Comparison of ENCODE assay signal across 30 mouse cellular contexts in the genomic region with DNA sequence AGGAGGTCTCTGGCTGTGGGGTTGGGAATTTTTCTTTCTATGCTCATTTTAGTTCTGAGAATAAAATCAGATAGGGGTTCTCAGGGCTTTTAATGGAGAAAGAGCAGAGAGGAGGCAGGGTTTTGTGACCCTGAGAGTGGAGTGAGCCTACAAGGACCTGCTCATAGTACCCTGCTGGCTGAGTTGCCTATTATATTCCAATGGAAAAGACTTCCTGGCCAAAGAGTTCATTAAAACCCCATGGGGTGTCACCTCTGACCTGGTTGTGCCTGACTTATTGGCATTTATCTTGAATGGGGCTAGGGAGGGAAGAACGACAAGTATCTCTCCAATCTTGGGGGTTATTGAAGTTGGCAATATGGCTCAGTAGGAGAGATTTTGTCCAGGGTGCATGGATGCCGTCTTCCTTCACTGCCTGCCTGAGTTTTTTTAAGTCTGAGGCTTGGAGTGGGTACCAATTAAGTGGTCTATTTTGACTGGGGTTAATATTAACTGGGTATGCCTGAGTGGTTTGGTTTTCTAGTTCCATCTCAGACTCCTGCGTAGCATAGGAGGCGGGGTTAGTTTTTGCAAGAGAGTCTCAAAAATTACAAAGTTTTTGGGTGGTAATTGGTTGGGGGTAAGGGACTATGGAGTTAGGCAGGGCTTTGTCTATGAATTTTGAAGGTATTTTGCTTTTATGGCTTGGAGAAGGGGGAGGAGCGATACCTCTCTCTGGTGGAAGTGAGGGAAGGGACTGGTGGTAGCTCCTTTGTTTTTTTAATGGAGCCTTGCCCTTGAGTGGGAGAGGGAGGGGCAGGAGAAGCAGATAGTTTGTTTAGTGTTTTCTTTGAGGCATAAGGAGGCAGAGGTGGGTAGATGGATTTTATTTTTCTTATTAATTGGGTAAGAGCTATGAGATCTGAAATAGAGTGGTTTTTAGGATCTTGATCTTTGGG. TPM values are rescaled to one million over a fixed set of nuclear protein-coding genes. Genes with fewer than 3 reads are reported as not detected.
DNase-seq lines count a peak whose midpoint lies in the region; ATAC-seq and TF ChIP-seq lines count a peak whose summit lies in the region.
"Had no signal": no experiment of that assay in that cellular context is flagged by ENCODE, and none has a peak within 500 bp of the region (broad histone marks: within the 10 kb centered on the region; RNA-seq: fewer than 3 reads in every experiment).

No protein-coding gene starts in this region.

- H3K36me3 ChIP-seq in lung, embryonic 16.5 days (ENCODE audit: control insufficient read depth, insufficient read depth, low read length) = no peaks in the 10 kb centered on the region
- H3K36me3 ChIP-seq in kidney, adult 2 months (ENCODE audit: control insufficient read depth, insufficient read depth, low read length) = no peaks in the 10 kb centered on the region
- no peaks in the 10 kb centered on the region for H3K36me3 ChIP-seq in kidney, postnatal 0 days (ENCODE audit: insufficient read depth, low read length)
- H3K36me3 ChIP-seq: embryonic facial prominence, embryonic 10.5 days; embryonic facial prominence, embryonic 15.5 days; forebrain, embryonic 12.5 days; hindbrain, embryonic 13.5 days; limb, embryonic 12.5 days; liver, embryonic 15.5 days; lung, embryonic 15.5 days; midbrain, embryonic 10.5 days; midbrain, embryonic 15.5 days; neural tube, embryonic 13.5 days had no signal

- DNase-seq in lung, adult 2 months = no peak
- peak; percentile 58 for DNase-seq in kidney, adult 2 months
- DNase-seq in kidney, postnatal 0 days (ENCODE audit: low spot score) = peak; percentile 13
- DNase-seq in natural killer cell, adult 2 months (ENCODE audit: low spot score in 2 of 2) = no peak
- DNase-seq in urinary bladder, postnatal 14 days (ENCODE audit: low spot score) = no peak
- DNase-seq: adrenal gland, postnatal 10 days; cerebellum, adult 8-10 months; cerebellum, postnatal 25 days; forebrain, postnatal 0 days; gastrocnemius, postnatal 14 days; heart, postnatal 36 days; thymus, postnatal 4 days had no signal

- H3K27me3 ChIP-seq in lung, embryonic 16.5 days (ENCODE audit: control insufficient read depth, insufficient read depth, low read depth, low read length) = no peaks in the 10 kb centered on the region
- H3K27me3 ChIP-seq in kidney, adult 2 months (replicated peaks; ENCODE audit: control insufficient read depth, insufficient read depth, low read length) = no peaks in the 10 kb centered on the region
- no peaks in the 10 kb centered on the region for H3K27me3 ChIP-seq in kidney, postnatal 0 days (ENCODE audit: insufficient read depth, low read length)
- H3K27me3 ChIP-seq: embryonic facial prominence, embryonic 15.5 days; forebrain, embryonic 12.5 days; hindbrain, embryonic 13.5 days; limb, embryonic 12.5 days; liver, embryonic 15.5 days; lung, embryonic 15.5 days; midbrain, embryonic 15.5 days; neural tube, embryonic 13.5 days had no signal

- TF ChIP-seq POLR2A in lung, adult 2 months (IDR thresholded peaks at IDR 0.05; ENCODE audit: borderline replicate concordance, extremely low read depth, low read depth, low read length) = no peak
- no peak for TF ChIP-seq POLR2A in kidney, adult 2 months (IDR thresholded peaks at IDR 0.05; ENCODE audit: low read depth, low read length)

- H3K9me3 ChIP-seq in lung, embryonic 16.5 days (ENCODE audit: control insufficient read depth, low read length) = no peaks in the 10 kb centered on the region
- no peaks in the 10 kb centered on the region for H3K9me3 ChIP-seq in kidney, postnatal 0 days (replicated peaks; ENCODE audit: low read length)
- H3K9me3 ChIP-seq: embryonic facial prominence, embryonic 10.5 days; embryonic facial prominence, embryonic 15.5 days; forebrain, embryonic 12.5 days; hindbrain, embryonic 13.5 days; limb, embryonic 12.5 days; liver, embryonic 15.5 days; lung, embryonic 15.5 days; midbrain, embryonic 10.5 days; midbrain, embryonic 15.5 days; neural tube, embryonic 13.5 days had no signal

- H3K9ac ChIP-seq in lung, embryonic 16.5 days (ENCODE audit: low read length) = no peak overlapping the region
- no peak overlapping the region for H3K9ac ChIP-seq in kidney, postnatal 0 days (ENCODE audit: low read depth, low read length)
- H3K9ac ChIP-seq: embryonic facial prominence, embryonic 15.5 days; forebrain, embryonic 12.5 days; forebrain, postnatal 0 days; hindbrain, embryonic 13.5 days; limb, embryonic 12.5 days; liver, embryonic 15.5 days; lung, embryonic 15.5 days; midbrain, embryonic 15.5 days; neural tube, embryonic 13.5 days had no signal

- no peak overlapping the region for H3K4me2 ChIP-seq in lung, embryonic 16.5 days (ENCODE audit: low read depth, low read length)
- no peak overlapping the region for H3K4me2 ChIP-seq in kidney, postnatal 0 days (ENCODE audit: low read length)
- H3K4me2 ChIP-seq: embryonic facial prominence, embryonic 15.5 days; forebrain, embryonic 12.5 days; heart, embryonic 11.5 days; hindbrain, embryonic 13.5 days; limb, embryonic 12.5 days; liver, embryonic 15.5 days; lung, embryonic 15.5 days; midbrain, embryonic 15.5 days; neural tube, embryonic 13.5 days had no signal

- no peak overlapping the region for H3K4me3 ChIP-seq in lung, embryonic 16.5 days (ENCODE audit: low read length)
- H3K4me3 ChIP-seq in lung, adult 2 months (replicated peaks; ENCODE audit: extremely low read depth, low read depth, low read length) = no peak overlapping the region
- no peak overlapping the region for H3K4me3 ChIP-seq in kidney, adult 2 months (ENCODE audit: insufficient read depth, low read depth, low read length)
- no peak overlapping the region for H3K4me3 ChIP-seq in kidney, postnatal 0 days (replicated peaks; ENCODE audit: low read depth, low read length)
- H3K4me3 ChIP-seq: embryonic facial prominence, embryonic 10.5 days; embryonic facial prominence, embryonic 15.5 days; forebrain, embryonic 12.5 days; hindbrain, embryonic 13.5 days; left cerebral cortex, adult 2 months; limb, embryonic 12.5 days; liver, embryonic 15.5 days; lung, embryonic 15.5 days; midbrain, embryonic 10.5 days; midbrain, embryonic 15.5 days; neural tube, embryonic 13.5 days had no signal

- 0 out of 2 replicates have a peak, but pooled peaks have one; percentile 26 for ATAC-seq in lung, embryonic 16.5 days (ENCODE audit: low read depth)
- peak; percentile 89 for ATAC-seq in kidney, postnatal 0 days (replicated peaks; ENCODE audit: low FRiP score, low read depth)
- ATAC-seq in megakaryocyte-erythroid progenitor cell, adult 5-6 weeks (replicated peaks; ENCODE audit: low FRiP score, low TSS enrichment, poor library complexity, severe bottlenecking) = no peak
- ATAC-seq: forebrain, postnatal 0 days; intestine, embryonic 16.5 days; midbrain, embryonic 15.5 days had no signal

- H3K27ac ChIP-seq in lung, embryonic 16.5 days (ENCODE audit: low read length) = no peak overlapping the region
- H3K27ac ChIP-seq in kidney, adult 2 months (ENCODE audit: insufficient read depth, low read depth, low read length) = 0 out of 2 replicates have a peak overlapping the region, but pooled peaks have one; percentile 31
- H3K27ac ChIP-seq in kidney, postnatal 0 days = no peak overlapping the region
- H3K27ac ChIP-seq: embryonic facial prominence, embryonic 10.5 days; embryonic facial prominence, embryonic 15.5 days; forebrain, embryonic 12.5 days; hindbrain, embryonic 13.5 days; left cerebral cortex, adult 2 months; limb, embryonic 12.5 days; liver, embryonic 15.5 days; lung, embryonic 15.5 days; macrophage; midbrain, embryonic 10.5 days; midbrain, embryonic 15.5 days; neural tube, embryonic 13.5 days had no signal

- 55% methylated on average over 5 of the region's 5 CpGs for WGBS in lung, embryonic 16.5 days
- WGBS in lung, adult 2 months = 69% methylated on average over 5 of the region's 5 CpGs
- WGBS in kidney, adult 2 months = 33% methylated on average over 5 of the region's 5 CpGs
- WGBS in kidney, postnatal 0 days = 40% methylated on average over 5 of the region's 5 CpGs

- no peak for TF ChIP-seq CTCF in lung, adult 2 months (IDR thresholded peaks at IDR 0.05; ENCODE audit: insufficient read depth, low read length)
- no peak for TF ChIP-seq CTCF in kidney, adult 2 months (conservative IDR thresholded peaks at IDR 0.05; ENCODE audit: insufficient read depth, insufficient read length, low read depth, low read length)
- no peak for TF ChIP-seq CTCF in kidney, postnatal 0 days (IDR thresholded peaks at IDR 0.05; ENCODE audit: low read depth)

- no peaks in the 10 kb centered on the region for H3K4me1 ChIP-seq in lung, embryonic 16.5 days (replicated peaks; ENCODE audit: control insufficient read depth, insufficient read depth, low read length)
- no peaks in the 10 kb centered on the region for H3K4me1 ChIP-seq in lung, adult 2 months (ENCODE audit: control insufficient read depth, insufficient read depth, low read length)
- H3K4me1 ChIP-seq in kidney, adult 2 months (ENCODE audit: control insufficient read depth, insufficient read depth, low read length) = 0 out of 2 replicates have a peak, but pooled peaks cover 4% of the 10 kb centered on the region
- H3K4me1 ChIP-seq in kidney, postnatal 0 days (replicated peaks; ENCODE audit: insufficient read depth, low read length) = no peaks in the 10 kb centered on the region
- H3K4me1 ChIP-seq: embryonic facial prominence, embryonic 10.5 days; embryonic facial prominence, embryonic 15.5 days; forebrain, embryonic 12.5 days; hindbrain, embryonic 13.5 days; limb, embryonic 12.5 days; liver, embryonic 15.5 days; lung, embryonic 15.5 days; midbrain, embryonic 10.5 days; midbrain, embryonic 15.5 days; neural tube, embryonic 13.5 days had no signal

RNA-seq across cellular contexts. Expression of gene Fam111a, which starts 4.7 kb away (rescaled TPM):
- polyA plus RNA-seq in lung, embryonic 16.5 days (2015; fragmentation: Nextera tagmentation; extraction: Ambion mirVana) = 31.1 and 33.6 TPM in 2 replicates
- polyA plus RNA-seq in lung, adult 2 months (2012; rRNA removed) = 1.4 and 2.8 TPM in 2 replicates
- 0.45 and 1.4 TPM in 2 replicates for polyA plus RNA-seq in kidney, adult 2 months (2012; rRNA removed)
- 10.7 and 14.6 TPM in 2 replicates for polyA plus RNA-seq in kidney, postnatal 0 days (2015; fragmentation: Nextera tagmentation; extraction: Ambion mirVana)
- total RNA-seq in megakaryocyte-erythroid progenitor cell, adult 5-6 weeks (2014; fragmentation: Nextera tagmentation) = 52.2 and 72.8 TPM in 2 replicates
- 118 and 128 TPM in 2 replicates for total RNA-seq in megakaryocyte-erythroid progenitor cell, adult 5-6 weeks (2017)

RNA-seq across cellular contexts. Expression of gene Dtx4, which starts 49.0 kb away (rescaled TPM):
- 16.0 and 16.5 TPM in 2 replicates for polyA plus RNA-seq in lung, embryonic 16.5 days (2015; fragmentation: Nextera tagmentation; extraction: Ambion mirVana)
- 10.3 and 13.8 TPM in 2 replicates for polyA plus RNA-seq in lung, adult 2 months (2012; rRNA removed)
- polyA plus RNA-seq in kidney, adult 2 months (2012; rRNA removed) = 10.6 and 11.3 TPM in 2 replicates
- polyA plus RNA-seq in kidney, postnatal 0 days (2015; fragmentation: Nextera tagmentation; extraction: Ambion mirVana) = 5.0 and 5.6 TPM in 2 replicates
- 0.77 TPM in 1 of 2 replicates, not detected in the other for total RNA-seq in megakaryocyte-erythroid progenitor cell, adult 5-6 weeks (2014; fragmentation: Nextera tagmentation)
- 0.46 TPM in 1 of 2 replicates, not detected in the other for total RNA-seq in megakaryocyte-erythroid progenitor cell, adult 5-6 weeks (2017)

RNA-seq across cellular contexts. Expression of gene Gm4952, which starts 49.5 kb away (rescaled TPM):
- 0.09 and 0.29 TPM in 2 replicates for polyA plus RNA-seq in lung, embryonic 16.5 days (2015; fragmentation: Nextera tagmentation; extraction: Ambion mirVana)
- not detected in 2 replicates for polyA plus RNA-seq in lung, adult 2 months (2012; rRNA removed)
- 2.0 and 2.5 TPM in 2 replicates for polyA plus RNA-seq in kidney, adult 2 months (2012; rRNA removed)
- polyA plus RNA-seq in kidney, postnatal 0 days (2015; fragmentation: Nextera tagmentation; extraction: Ambion mirVana) = 0.33 and 0.46 TPM in 2 replicates
- not detected in 2 replicates for total RNA-seq in megakaryocyte-erythroid progenitor cell, adult 5-6 weeks (2014; fragmentation: Nextera tagmentation)
- not detected in 2 replicates for total RNA-seq in megakaryocyte-erythroid progenitor cell, adult 5-6 weeks (2017)
- total RNA-seq: gastrocnemius, postnatal 14 days; granulocyte monocyte progenitor cell, adult 5-6 weeks; heart, postnatal 36 days had no signal
- polyA plus RNA-seq: embryonic facial prominence, embryonic 10.5 days; embryonic facial prominence, embryonic 15.5 days; forebrain, embryonic 12.5 days; heart, embryonic 16.5 days; limb, embryonic 12.5 days; macrophage; midbrain, embryonic 10.5 days; neural tube, embryonic 13.5 days had no signal

Comparison
In these comparisons a context has a peak if more than half of its experiments do, and no peak if none do; other contexts are left out.
1. DNase-seq: peak in kidney, adult 2 months (single experiment) and kidney, postnatal 0 days (single experiment); none in lung, adult 2 months (single experiment), natural killer cell, adult 2 months (0 of 2) and urinary bladder, postnatal 14 days (single experiment).